Mouse (Mus musculus) thymus, postnatal 0 days (tissue): ENCODE data around the gene Olfr1505. TPM values are rescaled to one million over a fixed set of nuclear protein-coding genes. Genes with fewer than 3 reads are reported as not detected.

Source experiments
- DNase-seq: peaks from one replicate; pipeline ENCODE4 v3.0.0-alpha.2; 2015; ENCODE audit warnings: low spot score
- polyA plus RNA-seq: library from polyadenylated mRNA; unstranded; fragments of >200 nt; fragmentation: Nextera tagmentation; extraction: Ambion mirVana; gene quantifications from 2 replicates; pipeline ENCODE4 v1.2.1, GENCODE M21; 2015

Olfr1505 gene
- not detected in 2 replicates for polyA plus RNA-seq

- no peak for DNase-seq
These were observed at the start of gene Olfr1505 for GRCm38 (mm10) chr19:13913230-13913629. Olfr1505 (plus strand) TSS chr19:13913530.

- DNase-seq: no peak
These were observed 15.5 kb upstream of the Olfr1505 start, which contains the start of gene Olfr1504 for GRCm38 (mm10) chr19:13897828-13898227. Olfr1504 (minus strand) TSS chr19:13897928.

Other genes starting within 250 kb of the Olfr1505 start
- gene Olfr1491, start 216.3 kb upstream of the Olfr1505 start, polyA plus RNA-seq: not detected in 2 replicates
- gene Olfr1493-ps1, start 190.3 kb upstream of the Olfr1505 start, polyA plus RNA-seq: not detected in 2 replicates
- not detected in 2 replicates for gene Olfr1494, start 173.8 kb upstream of the Olfr1505 start, polyA plus RNA-seq
- not detected in 2 replicates for gene Olfr1495, start 148.9 kb upstream of the Olfr1505 start, polyA plus RNA-seq
- gene Olfr1496, start 135.7 kb upstream of the Olfr1505 start, polyA plus RNA-seq: not detected in 2 replicates
- not detected in 2 replicates for gene Olfr1497, start 115.3 kb upstream of the Olfr1505 start, polyA plus RNA-seq
- not detected in 2 replicates for gene Olfr1499, start 94.1 kb upstream of the Olfr1505 start, polyA plus RNA-seq
- gene Olfr1500, start 83.0 kb upstream of the Olfr1505 start, polyA plus RNA-seq: not detected in 2 replicates
- gene Olfr1501, start 62.8 kb upstream of the Olfr1505 start, polyA plus RNA-seq: not detected in 2 replicates
- gene Olfr1502, start 51.7 kb upstream of the Olfr1505 start, polyA plus RNA-seq: not detected in 2 replicates
- not detected in 2 replicates for gene Olfr1504, start 15.6 kb upstream of the Olfr1505 start, polyA plus RNA-seq